Mouse (Mus musculus) bone marrow macrophage, adult 2 months (primary cell): ENCODE data around the gene Cyp2t4. TPM values are rescaled to one million over a fixed set of nuclear protein-coding genes. Genes with fewer than 3 reads are reported as not detected.

Source experiments
- H3K27ac ChIP-seq: 2 replicates; pipeline ENCODE4 v1.5.1; 2012; ENCODE audit warnings: low read depth, low read length; ENCODE audit not compliant: insufficient read depth
- H3K4me1 ChIP-seq: 2 replicates; pipeline ENCODE4 v1.6.1; 2012; ENCODE audit warnings: low read length; ENCODE audit not compliant: control insufficient read depth, insufficient read depth
- H3K4me3 ChIP-seq: 2 replicates; pipeline ENCODE4 v1.5.1; 2012; ENCODE audit warnings: mild to moderate bottlenecking, low read length, moderate library complexity; ENCODE audit not compliant: insufficient read depth
- CTCF ChIP-seq: IDR thresholded peaks from 2 replicates; pipeline ENCODE4 v1.5.1; 2012; ENCODE audit warnings: low read depth, mild to moderate bottlenecking, low read length, moderate library complexity
- POLR2A ChIP-seq: IDR thresholded peaks from 2 replicates; pipeline ENCODE4 v1.6.1; 2012; ENCODE audit warnings: mild to moderate bottlenecking, low read depth, low read length, borderline replicate concordance
- polyA plus RNA-seq: library from polyadenylated mRNA; stranded (reverse); fragments of >200 nt; gene quantifications from 2 replicates; pipeline ENCODE4 v1.2.4, GENCODE M21; 2012; ENCODE audit not compliant: missing spikeins, insufficient read depth, insufficient read length

Cyp2t4 gene
- polyA plus RNA-seq, 1 experiment = not detected

DNA sequence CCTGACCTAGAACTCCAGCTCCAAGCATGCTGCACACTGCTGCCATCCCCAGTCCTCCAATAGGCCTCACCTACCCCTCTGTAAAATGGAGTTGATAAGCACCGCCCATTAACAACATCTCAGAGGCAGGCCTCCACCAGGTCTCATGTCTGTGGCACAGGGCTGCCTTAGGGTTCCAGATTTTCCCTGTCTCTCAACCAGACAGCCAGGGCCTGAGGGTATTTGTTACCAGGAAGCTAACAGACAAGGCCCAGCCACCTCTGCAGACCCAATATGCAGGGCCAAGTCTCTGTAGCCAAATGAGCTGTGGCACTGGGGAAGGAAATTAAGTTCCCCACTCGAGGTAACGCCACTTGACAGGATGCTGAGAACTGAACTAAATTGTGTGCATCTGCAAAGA lies 7.4 kb downstream of the Cyp2t4 start:
- H3K4me3 ChIP-seq = no peak overlapping the region
- TF ChIP-seq CTCF (no peak), POLR2A (no peak)

DNA sequence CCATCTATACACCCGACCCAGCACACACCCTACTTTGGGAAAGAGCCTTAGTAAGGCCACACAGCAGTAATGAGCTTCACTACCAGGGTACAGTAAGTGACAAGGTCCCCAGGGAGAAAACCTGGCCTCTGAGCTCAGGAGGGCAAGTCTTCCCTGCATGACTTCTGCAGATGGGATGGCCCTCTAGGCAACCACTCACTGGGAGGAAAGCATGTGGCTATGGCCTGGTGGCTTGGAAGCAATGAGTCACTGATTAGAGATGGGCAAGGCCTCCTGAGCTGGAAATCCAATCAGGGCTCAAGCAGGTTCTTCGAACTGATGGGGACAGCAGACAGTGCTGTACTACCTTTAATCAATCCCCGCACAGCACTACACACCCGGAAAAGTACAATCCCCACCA lies 8.2 kb downstream of the Cyp2t4 start:
- Histone ChIP-seq H3K4me1 (peaks cover 34% of the 10 kb centered on the region), H3K4me3 (no peak overlapping the region)

More for the DNA sequence above, 7.4 kb downstream of the Cyp2t4 start:
- Histone ChIP-seq H3K27ac (no peak overlapping the region), H3K4me1 (peaks cover 34% of the 10 kb centered on the region)

DNA sequence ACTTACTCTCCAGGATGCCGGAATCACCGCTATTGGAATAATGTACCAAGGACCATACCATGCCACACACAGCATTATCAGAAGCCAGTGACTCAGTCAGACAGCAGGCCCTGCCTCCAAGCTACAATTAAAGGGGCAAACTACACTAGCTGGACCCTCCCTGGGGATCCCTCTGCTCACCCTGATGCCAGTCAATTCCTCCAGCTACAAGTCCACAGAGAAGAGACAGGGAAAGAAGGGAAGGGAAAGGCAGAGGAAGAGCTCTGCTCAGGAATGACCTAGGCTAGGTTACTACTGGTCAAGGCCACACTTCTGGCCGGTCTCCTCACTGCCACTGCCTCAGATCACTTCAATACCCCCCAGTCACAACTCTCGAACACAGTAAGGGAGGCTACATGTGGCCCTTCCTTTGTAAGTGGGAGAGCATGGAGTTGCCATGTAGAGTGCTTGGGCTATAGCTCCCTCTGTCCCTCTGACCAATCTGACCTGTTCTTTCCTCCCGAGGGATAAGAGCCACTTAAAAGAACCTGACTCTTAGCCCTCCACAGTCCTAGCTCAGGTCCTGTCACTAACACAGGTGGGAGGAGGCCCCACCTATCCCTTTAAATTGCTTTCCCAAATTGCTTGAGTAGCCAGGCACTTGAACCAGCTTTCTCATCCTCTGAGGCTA lies 9.4 kb downstream of the Cyp2t4 start:
- H3K27ac ChIP-seq = no peak overlapping the region
- no peak for TF ChIP-seq CTCF
- TF ChIP-seq POLR2A = no peak
- H3K4me3 ChIP-seq = no peak overlapping the region
- peaks cover 38% of the 10 kb centered on the region for H3K4me1 ChIP-seq

More for the DNA sequence above, 8.2 kb downstream of the Cyp2t4 start:
- no peak overlapping the region for H3K27ac ChIP-seq
- no peak for TF ChIP-seq CTCF
- no peak for TF ChIP-seq POLR2A

GRCm38 (mm10) chr7:27163450-27163805 lies 9.9 kb downstream of the Cyp2t4 start:
- peaks cover 42% of the 10 kb centered on the region for H3K4me1 ChIP-seq
- TF ChIP-seq POLR2A = no peak
- H3K27ac ChIP-seq = no peak overlapping the region
- no peak overlapping the region for H3K4me3 ChIP-seq

DNA sequence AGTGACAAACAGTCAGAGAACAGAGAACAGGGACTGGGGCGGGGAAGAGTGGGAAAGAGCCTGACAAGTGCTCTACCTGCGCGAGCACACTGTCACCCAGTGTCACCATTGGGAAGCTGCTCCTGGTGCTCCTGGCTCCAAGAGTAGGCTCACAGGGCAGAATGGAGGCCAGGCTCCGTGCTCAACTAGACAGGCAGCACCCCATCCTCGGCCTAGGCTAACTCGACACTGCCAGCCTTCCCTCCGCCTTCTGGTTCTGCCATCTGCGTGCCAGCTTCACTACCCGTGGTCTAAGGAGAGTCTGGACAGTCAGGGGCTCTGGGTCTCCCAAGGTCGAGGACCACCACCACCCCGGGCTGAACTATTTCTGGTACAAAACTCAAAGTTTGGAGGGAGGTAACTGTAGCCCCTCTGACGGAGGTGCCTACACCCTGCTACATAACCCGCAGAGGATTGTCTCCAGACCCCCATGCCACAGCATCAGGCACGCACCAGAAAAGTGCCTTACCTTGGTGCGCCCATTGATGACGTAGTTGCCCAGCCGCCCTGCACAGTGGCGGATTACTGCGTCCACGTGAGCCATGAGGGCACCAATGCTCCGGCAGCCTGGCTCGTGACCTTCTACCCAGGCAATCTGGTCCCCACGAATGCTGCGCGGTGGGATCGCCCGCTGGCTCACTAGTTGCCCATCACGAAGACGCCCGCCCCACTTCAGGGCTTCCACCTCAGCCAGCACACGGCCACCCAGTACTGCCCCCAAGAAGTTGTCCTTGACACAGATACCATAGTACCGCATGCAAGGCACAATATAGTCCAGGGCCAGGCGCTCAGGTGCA lies 10.8 kb downstream of the Cyp2t4 start:
- H3K4me1 ChIP-seq = peaks cover 42% of the 10 kb centered on the region
- H3K4me3 ChIP-seq = no peak overlapping the region
- TF ChIP-seq POLR2A (no peak), CTCF (no peak)
- no peak overlapping the region for H3K27ac ChIP-seq

GRCm38 (mm10) chr7:27165007-27165655 lies 11.6 kb downstream of the Cyp2t4 start:
- H3K4me1 ChIP-seq = peaks cover 40% of the 10 kb centered on the region
- no peak overlapping the region for H3K27ac ChIP-seq
- H3K4me3 ChIP-seq = peak overlapping the region; percentile 87
- TF ChIP-seq POLR2A (no peak), CTCF (no peak)

- Histone ChIP-seq H3K4me3 (peak overlapping the region; percentile 87), H3K27ac (peak overlapping the region; percentile 95), H3K4me1 (peaks cover 35% of the 10 kb centered on the region)
- no peak for TF ChIP-seq CTCF
- no peak for TF ChIP-seq POLR2A
Measured at GRCm38 (mm10) chr7:27165696-27166095, 12.2 kb downstream of the Cyp2t4 start.

- H3K4me3 ChIP-seq = peak overlapping the region; percentile 87
- H3K27ac ChIP-seq = peak overlapping the region; percentile 95
- no peak for TF ChIP-seq POLR2A
- no peak for TF ChIP-seq CTCF
- peaks cover 30% of the 10 kb centered on the region for H3K4me1 ChIP-seq
Measured at GRCm38 (mm10) chr7:27166229-27166613, 12.7 kb downstream of the Cyp2t4 start.

DNA sequence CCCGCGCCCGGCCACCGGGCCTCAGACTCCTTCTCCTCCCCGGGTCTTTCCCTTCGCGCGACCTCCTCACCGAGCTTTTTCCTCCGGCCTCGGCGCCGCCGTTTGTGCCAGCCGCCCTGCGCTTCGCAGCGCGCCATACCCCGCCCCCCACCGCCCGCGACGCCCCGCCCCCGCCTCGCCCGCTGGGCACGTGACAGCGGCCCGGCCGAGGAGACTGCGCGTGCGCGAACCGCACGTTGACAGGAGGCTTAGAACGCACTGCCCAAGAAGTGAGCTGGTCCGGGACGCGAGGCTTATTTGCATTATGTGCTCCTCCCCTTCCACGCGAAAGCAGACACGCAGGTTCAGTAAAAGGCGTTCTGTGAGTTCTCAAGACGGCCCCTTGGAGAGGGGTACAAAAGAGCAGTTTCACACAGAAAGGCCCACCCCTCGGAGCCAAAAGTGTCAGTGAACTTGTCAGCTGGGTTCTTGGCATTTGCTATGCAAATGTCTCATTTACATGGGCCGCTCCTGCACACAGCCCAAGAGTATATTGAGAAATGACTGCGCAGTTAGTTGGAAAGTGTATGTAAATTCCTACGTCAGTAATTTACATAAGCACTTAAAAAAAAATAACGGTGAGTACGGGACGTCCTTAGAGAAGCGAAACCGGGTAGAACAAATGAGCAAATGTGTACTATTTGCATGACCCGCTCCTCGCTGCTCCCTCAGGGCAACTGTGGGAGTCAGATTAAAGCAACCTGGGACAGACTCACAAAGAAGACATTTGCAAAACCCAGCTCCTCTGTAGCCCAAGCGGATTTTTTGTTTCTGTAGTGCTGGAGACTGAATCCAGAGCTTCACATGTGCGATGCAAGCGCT lies 13.3 kb downstream of the Cyp2t4 start, which contains the start of gene Egln2:
Egln2 (minus strand) TSS at position 189 of the 861 bp plus-strand sequence.
- Histone ChIP-seq H3K4me1 (peaks cover 24% of the 10 kb centered on the region), H3K4me3 (peak within 1 kb of the TSS; percentile 87), H3K27ac (peak within 1 kb of the TSS; percentile 95)
- no peak for TF ChIP-seq POLR2A
- TF ChIP-seq CTCF = no peak
